Mouse (Mus musculus) G1E (cell line): Measurements from ENCODE around the gene Gm20458.

ENCODE experiments used
- CTCF ChIP-seq: IDR thresholded peaks from 2 replicates; pipeline ENCODE4 v1.5.1; 2012; ENCODE audit warnings: low read depth, low read length, inconsistent platforms, mixed read lengths
- GATA2 ChIP-seq: IDR thresholded peaks from 2 replicates; pipeline ENCODE4 v1.6.1; 2012; ENCODE audit warnings: low read depth, low read length, inconsistent platforms, borderline replicate concordance
- TAL1 ChIP-seq: conservative IDR thresholded peaks from 2 replicates; pipeline ENCODE4 v1.6.1; 2012; ENCODE audit warnings: low read depth, low read length, inconsistent platforms, mixed read lengths

DNA sequence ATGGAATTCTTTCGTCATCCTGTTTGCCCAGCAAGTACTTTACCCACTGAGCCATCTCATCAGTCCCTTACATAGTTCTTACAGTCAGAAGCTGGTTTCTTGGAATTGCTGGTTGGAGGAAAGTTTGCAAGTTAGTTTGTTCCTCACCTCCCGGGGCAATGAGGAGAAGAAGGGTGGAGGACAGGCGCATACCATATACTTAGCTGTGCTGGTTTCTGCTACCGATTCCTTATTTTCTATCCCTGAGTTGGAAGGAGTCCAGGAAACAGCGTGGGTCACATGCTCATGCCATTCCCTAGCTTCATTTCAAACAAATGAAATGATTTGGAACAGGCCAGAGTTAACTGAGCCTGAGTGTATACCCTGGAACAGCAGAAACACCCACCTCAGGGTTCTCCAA lies 11.8 kb upstream of the Gm20458 start:
- TF ChIP-seq CTCF = no peak
- no peak for TF ChIP-seq GATA2
- no peak for TF ChIP-seq TAL1
